Mouse (Mus musculus): ENCODE data around the gene Chrna4. TPM values are rescaled to one million over a fixed set of nuclear protein-coding genes. Genes with fewer than 3 reads are reported as not detected.

Chrna4 gene
- not detected for polyA plus RNA-seq (2017; shearing (Covaris generic))

DNA sequence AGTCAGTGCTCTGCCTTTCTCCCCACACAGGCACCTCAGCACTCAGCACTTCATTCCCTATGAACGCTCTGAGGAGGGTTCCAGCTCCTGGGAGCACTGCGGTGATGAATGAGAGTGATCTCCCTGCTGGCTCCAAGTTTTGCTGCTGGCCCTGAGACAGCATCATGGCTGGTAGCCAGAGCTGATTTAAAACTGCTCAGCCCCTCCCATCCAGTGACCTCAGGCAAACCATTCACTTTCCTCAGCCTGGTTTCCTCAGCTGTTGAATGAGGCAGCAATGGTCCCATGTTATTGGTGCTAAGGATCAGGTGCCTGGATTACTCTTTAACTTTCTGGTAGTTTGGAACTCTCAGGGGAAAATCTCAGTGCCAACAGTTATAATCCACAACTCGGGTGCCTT lies at the start of gene Chrna4:
Gene Chrna4 (minus strand): TSS at position 110 of the 400 bp plus-strand sequence.

GRCm38 (mm10) chr2:180986449-180986848 lies 56.9 kb downstream of the Chrna4 start, which contains the start of gene Col20a1:
Gene Col20a1 (plus strand): TSS chr2:180986535.

Other genes with a start within 250 kb of the Chrna4 start
- gene Ythdf1, start 122.6 kb downstream of the Chrna4 start, polyA plus RNA-seq (2017; shearing (Covaris generic)) = 10 to 100 TPM; 67.4 to 83.3 TPM
- 1 to 10 TPM in 1 of 2 experiments, not detected in 1; 1.2 TPM for gene Birc7, start 114.5 kb downstream of the Chrna4 start, polyA plus RNA-seq (2017; shearing (Covaris generic))
- gene Nkain4, start 88.8 kb downstream of the Chrna4 start, polyA plus RNA-seq (2017; shearing (Covaris generic)) = not detected
- gene Arfgap1, start 76.3 kb downstream of the Chrna4 start, polyA plus RNA-seq (2017; shearing (Covaris generic)) = 10 to 100 TPM; 73.5 to 86.8 TPM
- 1 to 10 TPM in 1 of 2 experiments, under 1 TPM in 1; 0.23 to 1.6 TPM for gene Col20a1, start 57.0 kb downstream of the Chrna4 start, polyA plus RNA-seq (2017; shearing (Covaris generic))
- gene Kcnq2, start 91.8 kb upstream of the Chrna4 start, polyA plus RNA-seq (2017; shearing (Covaris generic)) = under 1 TPM; 0.16 to 0.60 TPM
- 1 to 10 TPM in 1 of 2 experiments, under 1 TPM in 1; 0.07 to 1.2 TPM for gene Eef1a2, start 113.5 kb upstream of the Chrna4 start, polyA plus RNA-seq (2017; shearing (Covaris generic))
- gene Ppdpf, start 143.7 kb upstream of the Chrna4 start, polyA plus RNA-seq (2017; shearing (Covaris generic)) = 100 to 1,000 TPM; 247 to 261 TPM
- gene Ptk6, start 159.2 kb upstream of the Chrna4 start, polyA plus RNA-seq (2017; shearing (Covaris generic)) = under 1 TPM; 0.19 to 0.39 TPM
- gene Srms, start 169.6 kb upstream of the Chrna4 start, polyA plus RNA-seq (2017; shearing (Covaris generic)) = 1 to 10 TPM in 1 of 2 experiments, not detected in 1; 1.2 TPM
- gene Fndc11, start 176.5 kb upstream of the Chrna4 start, polyA plus RNA-seq (2017; shearing (Covaris generic)) = under 1 TPM in 1 of 2 experiments, not detected in 1; 0.20 TPM
- 10 to 100 TPM; 16.2 to 18.4 TPM for gene Helz2, start 198.5 kb upstream of the Chrna4 start, polyA plus RNA-seq (2017; shearing (Covaris generic))
- 10 to 100 TPM; 22.3 to 23.6 TPM for gene Gmeb2, start 244.5 kb upstream of the Chrna4 start, polyA plus RNA-seq (2017; shearing (Covaris generic))